Mouse (Mus musculus): ENCODE results near the gene Lgr5.

Gene Lgr5

DNA sequence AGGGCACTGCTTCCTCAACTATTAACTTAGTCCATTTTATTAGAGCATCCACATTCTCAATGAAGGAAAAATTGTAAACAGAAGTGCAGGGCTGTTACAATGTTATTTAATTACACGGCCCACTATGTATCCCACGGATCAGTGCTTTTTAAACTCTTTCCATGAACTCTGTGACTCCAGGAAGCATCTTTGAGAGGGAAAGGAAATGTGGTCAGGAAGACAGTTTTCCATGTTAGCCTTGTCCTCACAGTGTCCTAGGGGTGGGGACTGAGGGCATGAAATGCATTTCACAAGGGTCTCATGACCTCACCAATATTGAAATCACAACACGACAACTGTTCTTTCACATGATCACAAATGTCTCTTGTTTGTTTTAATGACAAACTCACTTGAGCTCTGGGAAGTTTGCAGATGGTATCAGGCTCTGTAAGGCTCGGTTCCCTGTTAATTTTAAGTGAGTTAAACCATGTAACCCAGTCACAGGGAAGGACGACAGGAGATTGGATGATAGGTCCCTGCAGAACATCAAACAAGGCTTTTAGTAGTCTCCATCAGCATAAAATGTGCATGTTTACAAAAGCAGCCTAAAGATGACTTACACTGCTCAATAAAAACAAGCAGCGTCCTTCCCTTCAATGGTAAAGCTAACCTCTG lies 130.1 kb downstream of the Lgr5 start:
- in situ Hi-C loops (cut with MboI; ENCODE audit: low sequenced_read_pairs): no loop called here

DNA sequence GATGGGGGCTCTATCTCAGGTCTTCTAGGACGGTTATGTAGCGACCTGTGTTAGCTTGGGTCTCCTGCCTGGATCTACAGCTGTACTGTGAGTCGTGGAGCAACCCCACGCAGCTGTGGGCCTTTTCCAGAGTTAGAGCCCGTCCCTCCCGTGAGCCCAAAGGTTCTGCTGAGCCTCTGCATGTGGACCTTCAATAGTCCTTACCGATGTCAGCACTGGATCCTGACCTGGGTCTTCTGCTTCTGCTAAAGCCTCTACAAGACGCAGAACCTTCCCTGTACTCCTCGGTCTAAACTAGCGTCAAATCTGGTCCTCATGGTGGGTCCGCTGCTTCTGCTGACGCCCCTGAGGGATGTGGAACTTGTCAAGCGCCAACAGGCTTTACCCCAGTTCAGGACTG lies 139.0 kb downstream of the Lgr5 start:
- in situ Hi-C loops (cut with MboI; ENCODE audit: low sequenced_read_pairs): no loop called here

DNA sequence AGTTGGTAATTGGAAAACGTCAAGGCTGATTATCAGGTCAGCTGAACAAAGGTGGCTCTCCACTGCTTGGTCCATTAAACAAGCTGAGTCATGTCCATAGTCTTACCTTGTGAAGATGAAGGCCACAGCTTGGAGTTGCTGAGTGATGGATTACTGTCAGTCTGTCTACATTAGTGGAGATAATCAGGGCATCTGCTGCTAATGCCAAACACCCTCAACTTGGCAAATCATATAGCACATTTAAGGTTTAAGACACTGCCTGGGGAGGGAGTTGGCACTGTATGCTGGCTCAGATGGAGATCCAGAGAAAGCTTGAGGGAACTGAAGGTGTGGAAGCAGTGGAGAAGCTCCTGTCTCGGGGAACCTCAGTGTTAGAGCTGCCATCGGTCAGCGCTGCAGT lies 150.3 kb downstream of the Lgr5 start:
- in situ Hi-C loops (cut with MboI; ENCODE audit: low sequenced_read_pairs): no loop called here

DNA sequence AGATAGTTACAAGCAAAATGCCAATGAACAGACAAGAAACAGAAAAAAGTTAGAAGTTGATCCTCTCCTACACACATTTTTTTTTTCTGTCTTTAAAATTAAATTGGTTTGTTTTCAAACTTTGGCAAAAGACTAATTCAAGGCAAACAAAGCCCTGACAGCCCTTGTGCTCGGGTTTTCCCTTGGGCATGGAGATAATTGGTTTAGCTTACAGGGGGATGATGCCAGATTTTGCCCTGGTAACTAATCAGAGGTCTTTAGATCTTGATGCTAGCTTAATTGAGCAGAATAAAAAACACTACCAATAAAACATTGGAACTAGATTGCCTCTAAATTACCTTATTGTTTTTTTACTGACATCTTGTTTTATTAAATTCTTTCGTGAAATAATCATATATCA lies 162.2 kb downstream of the Lgr5 start:
- in situ Hi-C loops (cut with MboI; ENCODE audit: low sequenced_read_pairs): no loop called here

DNA sequence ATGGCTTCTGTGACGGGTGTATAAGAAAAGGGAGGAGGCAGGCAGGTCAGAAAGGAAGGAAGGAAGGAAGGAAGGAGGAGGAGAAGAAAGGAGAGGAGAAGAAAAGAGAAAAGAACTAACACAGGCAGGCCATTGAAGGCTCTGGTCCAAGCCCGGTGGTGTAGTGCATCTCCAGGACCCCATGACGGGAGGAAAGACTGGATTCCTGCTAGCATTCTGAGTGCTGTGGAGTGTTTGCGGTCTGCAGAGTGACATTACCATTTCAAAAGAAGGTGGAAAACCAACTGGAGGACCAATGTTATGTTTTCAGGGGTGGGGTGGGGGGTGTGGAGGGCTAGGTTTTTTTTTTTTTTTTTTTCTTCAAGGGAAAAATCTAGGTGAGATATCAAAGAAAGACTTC lies 165.6 kb downstream of the Lgr5 start:
- in situ Hi-C loops (cut with MboI; ENCODE audit: low sequenced_read_pairs): loop anchor here (25.0 kb wide), 1 partner anchor 765 kb away; no protein-coding TSS in a partner anchor

- in situ Hi-C loops (cut with MboI; ENCODE audit: low sequenced_read_pairs): loop anchor here (25.0 kb wide), 1 partner anchor 773 kb away; no protein-coding TSS in a partner anchor
Observed at GRCm38 (mm10) chr10:115414056-115414455, 173.5 kb downstream of the Lgr5 start.

DNA sequence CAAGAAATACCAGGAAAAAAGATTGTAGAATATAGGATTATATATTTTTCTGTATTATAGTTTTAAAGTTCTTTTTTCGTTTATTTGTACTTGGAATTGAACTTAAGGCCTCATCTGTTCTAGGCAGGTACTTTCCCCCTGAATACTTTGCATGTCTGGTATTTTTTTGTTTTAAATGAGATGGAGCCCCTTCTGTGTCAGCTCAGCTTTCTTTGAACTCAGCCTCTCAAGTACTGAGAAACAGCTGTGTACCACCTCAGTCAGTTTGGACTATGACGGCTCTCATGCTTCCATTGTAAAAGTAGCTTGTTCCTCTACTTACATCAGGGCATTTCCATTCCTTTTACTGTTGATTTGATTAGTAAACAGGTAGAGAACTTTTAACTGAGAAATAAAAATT lies 174.1 kb downstream of the Lgr5 start:
- in situ Hi-C loops (cut with MboI; ENCODE audit: low sequenced_read_pairs): loop anchor here (25.0 kb wide), 1 partner anchor 774 kb away; no protein-coding TSS in a partner anchor

DNA sequence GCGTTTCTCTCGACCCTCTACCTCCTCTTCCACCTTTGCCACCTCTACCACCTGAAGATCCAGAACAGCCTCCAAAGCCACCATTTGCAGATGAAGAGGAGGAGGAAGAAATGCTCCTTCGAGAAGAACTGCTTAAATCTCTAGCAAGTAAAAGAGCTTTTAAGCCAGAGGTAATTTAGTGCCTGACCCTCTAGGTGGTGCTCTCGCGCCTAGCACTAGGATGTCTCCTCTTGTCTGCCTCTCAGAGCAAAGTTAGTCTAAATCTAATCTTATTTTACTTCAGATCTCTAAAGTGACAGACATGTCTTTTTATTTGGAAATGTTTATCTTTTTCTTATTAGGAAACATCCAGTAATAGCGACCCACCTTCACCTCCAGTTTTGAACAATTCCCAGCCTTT lies 181.2 kb downstream of the Lgr5 start:
- in situ Hi-C loops (cut with MboI; ENCODE audit: low sequenced_read_pairs): loop anchor here (10.0 to 25.0 kb wide), 2 partner anchors 82 to 781 kb away; no protein-coding TSS in a partner anchor

Data from CH12F3 (cell line).